Mouse (Mus musculus) forebrain, postnatal 0 days (tissue): Measurements from ENCODE around the gene Olfr213. TPM values are rescaled to one million over a fixed set of nuclear protein-coding genes. Genes with fewer than 3 reads are reported as not detected.

Source experiments
- ATAC-seq: fragments of 200-750 bp; cut with Nextera tagmentation; 2 replicates; pipeline ENCODE4 v1.8.0; 2017; ENCODE audit warnings: mild to moderate bottlenecking, moderate library complexity
- DNase-seq: peaks from one replicate; pipeline ENCODE4 v3.0.0-alpha.2; 2015
- H3K27ac ChIP-seq: fragments of 300-500 bp; sonication (generic); 2 replicates; pipeline ENCODE4 v1.5.1; 2014; ENCODE audit warnings: low read depth, mild to moderate bottlenecking, antibody characterized with exemption, low read length, moderate library complexity, mixed read lengths
- H3K27me3 ChIP-seq: fragments of 300-500 bp; sonication (generic); 2 replicates; pipeline ENCODE4 v1.6.1; 2014; ENCODE audit warnings: mild to moderate bottlenecking, low read length, mixed read lengths; ENCODE audit not compliant: insufficient read depth
- H3K36me3 ChIP-seq: fragments of 300-500 bp; sonication (generic); 2 replicates; pipeline ENCODE4 v1.6.1; 2014; ENCODE audit warnings: mild to moderate bottlenecking, moderate library complexity; ENCODE audit not compliant: insufficient read depth
- H3K4me1 ChIP-seq: fragments of 300-500 bp; sonication (generic); 2 replicates; pipeline ENCODE4 v1.6.1; 2014; ENCODE audit warnings: antibody characterized with exemption; ENCODE audit not compliant: insufficient read depth
- H3K4me2 ChIP-seq: fragments of 300-500 bp; sonication (generic); 2 replicates; pipeline ENCODE4 v1.6.1; 2014; ENCODE audit warnings: low read depth, mild to moderate bottlenecking, moderate library complexity
- H3K4me3 ChIP-seq: fragments of 300-500 bp; sonication (generic); 2 replicates; pipeline ENCODE4 v1.5.1; 2014; ENCODE audit warnings: low read depth, low read length, mixed read lengths
- H3K9ac ChIP-seq: fragments of 300-500 bp; sonication (generic); 2 replicates; pipeline ENCODE4 v1.6.1; 2014; ENCODE audit warnings: mild to moderate bottlenecking
- H3K9me3 ChIP-seq: fragments of 300-500 bp; sonication (generic); 2 replicates; pipeline ENCODE4 v1.6.1; 2016; ENCODE audit warnings: low read length
- CTCF ChIP-seq: sonication (generic); IDR thresholded peaks from 2 replicates; pipeline ENCODE4 v1.5.1; 2016; ENCODE audit warnings: antibody characterized with exemption, control low read depth, low read depth
- WGBS: fragments of 180-500 bp; shearing (Covaris S2); extraction: QIAGEN DNeasy Blood & Tissue Kit; methylation state at CpG from one replicate; pipeline ENCODE4 v1.1.7; 2014; 5-methylcytosine and 5-hydroxymethylcytosine counted together
- polyA plus RNA-seq: library from polyadenylated mRNA; unstranded; fragments of >200 nt; fragmentation: Nextera tagmentation; extraction: Ambion mirVana; gene quantifications from 2 replicates; pipeline ENCODE4 v1.2.1, GENCODE M21; 2015
- total RNA-seq: library from RNA; depleted of rRNA; stranded (reverse); fragments of >200 nt; gene quantifications from 2 replicates; pipeline ENCODE4 v1.2.3, GENCODE M21; 2014; rRNA removed

Gene Olfr213
- total and polyA plus RNA-seq, 2 experiments from 2014 or later = not detected

DNA sequence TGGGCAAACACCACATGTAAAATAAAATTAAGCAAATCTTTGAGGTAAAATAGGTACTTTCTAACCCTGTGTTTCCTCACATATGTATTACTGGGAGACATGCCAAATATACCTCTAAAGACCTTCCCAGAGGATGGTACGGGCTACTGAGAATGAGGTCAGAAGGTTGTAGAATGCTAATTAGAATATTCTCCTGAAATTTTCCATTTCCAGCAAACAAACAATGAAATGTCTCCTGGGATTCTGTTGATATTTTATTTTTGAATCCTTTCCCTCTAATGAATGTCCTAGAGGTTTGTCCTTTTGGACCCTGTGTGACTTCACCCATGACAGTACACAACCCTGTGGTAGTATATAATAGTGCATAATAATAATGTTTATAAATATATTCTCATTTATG lies 15.7 kb downstream of the Olfr213 start, which contains the start of gene Olfr214:
TSS of gene Olfr214 (plus strand) at position 301 of the 400 bp plus-strand sequence.
- DNase-seq = no peak
- Histone ChIP-seq H3K9me3 (no peaks in the 10 kb centered on the region), H3K4me1 (no peaks in the 10 kb centered on the region), H3K4me3 (no peak within 1 kb of the TSS), H3K27me3 (no peaks in the 10 kb centered on the region), H3K27ac (no peak within 1 kb of the TSS), H3K4me2 (no peak within 1 kb of the TSS), H3K9ac (no peak within 1 kb of the TSS), H3K36me3 (no peaks in the 10 kb centered on the region)
- 70% methylated on average over 1 of the region's 1 CpGs for WGBS
- no peak for TF ChIP-seq CTCF
- ATAC-seq = no peak

DNA sequence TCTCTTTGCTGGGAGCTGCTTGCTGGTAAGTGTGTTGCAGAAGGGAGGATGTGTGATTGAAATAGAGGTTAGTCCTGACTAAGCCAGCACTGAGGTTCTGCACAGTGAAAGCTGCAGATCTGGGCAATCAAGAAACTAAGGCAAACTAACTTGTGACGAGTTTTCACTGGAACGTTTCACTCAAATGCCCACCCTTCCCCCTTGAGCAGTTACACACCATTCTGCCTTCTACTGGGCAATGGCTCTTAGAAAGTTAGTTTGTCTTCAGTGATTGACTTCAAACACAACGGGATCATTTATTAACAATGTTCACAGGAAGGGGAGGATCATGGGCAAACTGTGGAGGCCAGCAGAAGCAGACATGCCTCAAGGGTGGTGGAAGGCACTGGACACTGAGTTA lies 16.7 kb downstream of the Olfr213 start:
- no peak overlapping the region for H3K9ac ChIP-seq
- TF ChIP-seq CTCF = no peak
- H3K9me3 ChIP-seq = no peaks in the 10 kb centered on the region
- H3K4me2 ChIP-seq = no peak overlapping the region
- H3K27ac ChIP-seq = no peak overlapping the region
- no peaks in the 10 kb centered on the region for H3K27me3 ChIP-seq
- ATAC-seq (no peak), DNase-seq (no peak)
- no peaks in the 10 kb centered on the region for H3K36me3 ChIP-seq
- WGBS = 81% methylated on average over 3 of the region's 3 CpGs
- no peaks in the 10 kb centered on the region for H3K4me1 ChIP-seq
- no peak overlapping the region for H3K4me3 ChIP-seq

DNA sequence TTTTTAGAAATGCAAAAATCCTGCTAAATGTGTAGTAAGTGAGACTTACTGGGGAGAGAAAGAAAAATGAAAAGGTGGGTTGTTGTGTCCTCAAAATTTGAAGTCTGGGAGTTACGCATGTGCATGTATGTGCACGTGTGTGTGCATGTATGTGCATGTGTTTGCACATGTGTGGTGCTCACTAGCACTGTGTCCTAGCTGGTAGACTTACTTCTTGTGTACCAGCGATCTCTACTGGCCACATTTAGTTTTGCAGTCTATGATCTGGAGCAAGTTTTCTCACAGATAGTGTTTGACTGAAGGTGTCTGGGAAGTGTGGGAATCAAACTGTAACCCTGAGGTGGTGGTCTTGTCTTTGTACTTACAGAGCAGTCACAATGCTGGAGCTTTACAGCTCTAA lies 31.6 kb downstream of the Olfr213 start:
- Histone ChIP-seq H3K9me3 (no peaks in the 10 kb centered on the region), H3K27me3 (no peaks in the 10 kb centered on the region), H3K4me3 (no peak overlapping the region), H3K27ac (no peak overlapping the region), H3K9ac (no peak overlapping the region), H3K36me3 (no peaks in the 10 kb centered on the region), H3K4me2 (no peak overlapping the region), H3K4me1 (no peaks in the 10 kb centered on the region)
- peak; percentile 45 for DNase-seq
- peak; percentile 74 for TF ChIP-seq CTCF
- 25% methylated on average over 3 of the region's 3 CpGs for WGBS
- no peak; the same call in 1 of the 2 replicates for ATAC-seq

DNA sequence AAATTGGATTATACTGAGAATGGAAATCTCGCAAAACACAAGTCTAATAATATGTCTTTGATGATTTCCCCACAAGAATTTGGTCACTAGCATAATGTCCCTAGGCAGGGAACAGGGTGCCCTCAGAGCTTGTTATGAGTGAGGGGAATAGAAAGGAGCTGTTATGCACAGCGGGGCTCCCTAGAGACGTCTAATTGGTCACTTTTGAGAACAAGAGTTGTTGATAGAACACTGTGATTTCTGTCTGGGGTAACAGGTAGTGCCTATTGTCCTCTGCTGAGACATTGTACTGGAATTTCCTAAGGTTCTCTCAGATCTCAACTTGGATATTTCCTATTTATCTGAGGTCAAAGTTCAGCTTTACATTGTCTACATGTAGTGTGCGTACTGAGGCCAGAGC lies 45.8 kb downstream of the Olfr213 start, which contains the start of gene Olfr215:
TSS of gene Olfr215 (minus strand) at position 101 of the 400 bp plus-strand sequence.
- H3K4me3 ChIP-seq = no peak within 1 kb of the TSS
- no peaks in the 10 kb centered on the region for H3K27me3 ChIP-seq
- TF ChIP-seq CTCF = no peak
- no peak within 1 kb of the TSS for H3K27ac ChIP-seq
- H3K4me2 ChIP-seq = no peak within 1 kb of the TSS
- no peak for DNase-seq
- no peak within 1 kb of the TSS for H3K9ac ChIP-seq
- no peaks in the 10 kb centered on the region for H3K4me1 ChIP-seq
- no peaks in the 10 kb centered on the region for H3K36me3 ChIP-seq
- WGBS = 45% methylated on average over 4 of the region's 4 CpGs
- ATAC-seq = no peak
- no peaks in the 10 kb centered on the region for H3K9me3 ChIP-seq

Other genes with a start within 250 kb of the Olfr213 start
- gene March8, start 200.4 kb upstream of the Olfr213 start, total RNA-seq = 92.3 and 117 TPM in 2 replicates
- gene March8, start 200.4 kb upstream of the Olfr213 start, polyA plus RNA-seq = 24.7 and 33.9 TPM in 2 replicates
- 0.46 and 0.81 TPM in 2 replicates for gene Alox5, start 77.3 kb upstream of the Olfr213 start, total RNA-seq
- gene Alox5, start 77.3 kb upstream of the Olfr213 start, polyA plus RNA-seq = 0.97 and 1.2 TPM in 2 replicates
- gene Olfr211, start 49.4 kb upstream of the Olfr213 start, total RNA-seq = not detected in 2 replicates
- gene Olfr211, start 49.4 kb upstream of the Olfr213 start, polyA plus RNA-seq = not detected in 2 replicates
- 0.23 TPM in 1 of 2 replicates, not detected in the other for gene Olfr212, start 31.9 kb upstream of the Olfr213 start, total RNA-seq
- 0.05 TPM in 1 of 2 replicates, not detected in the other for gene Olfr212, start 31.9 kb upstream of the Olfr213 start, polyA plus RNA-seq
- 0.14 and 0.15 TPM in 2 replicates for gene Gm5580, start 12.7 kb downstream of the Olfr213 start, total RNA-seq
- gene Gm5580, start 12.7 kb downstream of the Olfr213 start, polyA plus RNA-seq = 0.34 and 0.44 TPM in 2 replicates
- not detected in 2 replicates for gene Olfr214, start 15.8 kb downstream of the Olfr213 start, total RNA-seq
- gene Olfr214, start 15.8 kb downstream of the Olfr213 start, polyA plus RNA-seq = not detected in 2 replicates
- gene Olfr215, start 45.7 kb downstream of the Olfr213 start, total RNA-seq = 0.14 TPM in 1 of 2 replicates, not detected in the other
- gene Olfr215, start 45.7 kb downstream of the Olfr213 start, polyA plus RNA-seq = not detected in 2 replicates
- 63.4 and 79.8 TPM in 2 replicates for gene Zfp422, start 90.5 kb downstream of the Olfr213 start, total RNA-seq
- 114 TPM in 2 replicates for gene Zfp422, start 90.5 kb downstream of the Olfr213 start, polyA plus RNA-seq
- gene Depp1, start 112.2 kb downstream of the Olfr213 start, total RNA-seq = 1.6 and 2.8 TPM in 2 replicates
- gene Depp1, start 112.2 kb downstream of the Olfr213 start, polyA plus RNA-seq = 2.6 TPM in 2 replicates
- 2.2 and 2.8 TPM in 2 replicates for gene Rassf4, start 135.5 kb downstream of the Olfr213 start, total RNA-seq
- gene Rassf4, start 135.5 kb downstream of the Olfr213 start, polyA plus RNA-seq = 4.5 and 6.5 TPM in 2 replicates
- 0.52 and 0.77 TPM in 2 replicates for gene Tmem72, start 178.5 kb downstream of the Olfr213 start, total RNA-seq
- gene Tmem72, start 178.5 kb downstream of the Olfr213 start, polyA plus RNA-seq = 1.3 and 1.9 TPM in 2 replicates